16 mouse cellular contexts compared by ENCODE assay signal in the genomic region with DNA sequence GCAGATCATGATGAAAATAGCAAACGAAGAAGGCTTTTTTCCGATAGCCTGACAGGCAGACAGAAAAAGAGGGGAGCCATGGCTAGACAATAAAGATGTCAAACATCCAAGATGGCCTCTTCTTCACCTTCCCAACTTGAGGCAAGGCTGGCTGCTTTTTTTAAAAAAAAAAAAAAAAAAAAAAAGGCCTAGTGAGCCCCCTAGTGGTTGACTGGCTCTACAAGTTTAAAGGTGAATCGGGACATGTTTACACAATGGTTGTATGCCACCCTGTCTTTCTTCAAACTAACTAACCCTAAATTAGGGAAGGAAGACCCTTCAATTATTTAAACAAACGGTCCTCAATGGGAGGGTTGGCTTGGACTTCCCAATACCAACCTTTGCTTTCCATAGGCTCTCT.
DNase-seq lines count a peak whose midpoint lies in the region; ATAC-seq and TF ChIP-seq lines count a peak whose summit lies in the region.
"Had no signal": no experiment of that assay in that cellular context is flagged by ENCODE, and none has a peak within 500 bp of the region (broad histone marks: within the 10 kb centered on the region; RNA-seq: fewer than 3 reads in every experiment).

No protein-coding gene starts in this region.

- H3K36me3 ChIP-seq in heart, adult 2 months (ENCODE audit: control insufficient read depth, insufficient read depth, low read length): no peaks in the 10 kb centered on the region
- H3K36me3 ChIP-seq in lung, postnatal 0 days (ENCODE audit: insufficient read depth, low read length): no peaks in the 10 kb centered on the region
- H3K36me3 ChIP-seq: embryonic facial prominence, embryonic 12.5 days; limb, embryonic 13.5 days; midbrain, embryonic 10.5 days had no signal

- in situ Hi-C loops in Patski (cut with MboI; ENCODE audit: low pct_unique_long_range_greater_than_20kb): loop anchor here (25.0 kb wide), 1 partner anchor 1811 kb away; the partner anchor contains the start of genes 4931428L18Rik and Pih1d3

- no peak for TF ChIP-seq EP300 in heart, adult 2 months (IDR thresholded peaks at IDR 0.05; ENCODE audit: insufficient read depth, low read depth, low read length)
- TF ChIP-seq EP300 in lung, postnatal 0 days (IDR thresholded peaks at IDR 0.05): no peak

- no peak overlapping the region for H3K9ac ChIP-seq in heart, adult 2 months (ENCODE audit: low read depth, low read length)
- H3K9ac ChIP-seq in lung, postnatal 0 days (replicated peaks; ENCODE audit: low read depth): no peak overlapping the region
- H3K9ac ChIP-seq: embryonic facial prominence, embryonic 12.5 days; limb, embryonic 13.5 days had no signal

- no peaks in the 10 kb centered on the region for H3K27me3 ChIP-seq in heart, adult 2 months (ENCODE audit: control insufficient read depth, insufficient read depth, low read length)
- no peaks in the 10 kb centered on the region for H3K27me3 ChIP-seq in lung, postnatal 0 days (replicated peaks; ENCODE audit: insufficient read depth, low read length)
- peaks cover 8% of the 10 kb centered on the region for H3K27me3 ChIP-seq in Patski
- H3K27me3 ChIP-seq: embryonic facial prominence, embryonic 12.5 days; limb, embryonic 13.5 days had no signal

- CTCF ChIA-PET in Patski (lab: Charles Lee): interaction anchor here (1.0 to 1.8 kb wide), 3 partner anchors 10 to 16 kb away, joined by 4 read pairs; no protein-coding TSS in a partner anchor

- H3K4me3 ChIP-seq in heart, adult 2 months: no peak overlapping the region
- no peak overlapping the region for H3K4me3 ChIP-seq in lung, postnatal 0 days (ENCODE audit: low read depth, low read length)
- H3K4me3 ChIP-seq: embryonic facial prominence, embryonic 12.5 days; limb, embryonic 13.5 days; midbrain, embryonic 10.5 days had no signal

- intact Hi-C loops in heart, adult 2 months (cut with DNase I): no loop called here
- intact Hi-C loops in heart, postnatal 10 days (cut with DNase I): loop anchor here (10.0 kb wide), 1 partner anchor 848 kb away; the partner anchor contains the start of gene Khdrbs2

- H3K79me2 ChIP-seq in heart, adult 2 months (replicated peaks; ENCODE audit: control insufficient read depth, insufficient read depth, low read length): no peaks in the 10 kb centered on the region

- POLR2A ChIA-PET in Patski (lab: Charles Lee): no interaction called here

- DNase-seq in heart, adult 2 months: no peak
- DNase-seq in heart, postnatal 10 days: no peak
- DNase-seq in lung, postnatal 0 days (ENCODE audit: low spot score): peak; percentile 8
- DNase-seq in lung, postnatal 10 days: no peak
- DNase-seq in Patski (ENCODE audit: low read depth, low spot score): no peak
- DNase-seq in retina, embryonic 14.5 days (ENCODE audit: low spot score): peak; percentile 21
- DNase-seq in adrenal gland, adult (ENCODE audit: inconsistent age in 2 of 2, low spot score in 1 of 2): no peak
- DNase-seq: cerebellum, adult 11 months; heart, adult 18-20 months; heart, postnatal 14 days; kidney, postnatal 36 days; right cerebral cortex, postnatal 4 days had no signal

- no peaks in the 10 kb centered on the region for H3K9me3 ChIP-seq in lung, postnatal 0 days (ENCODE audit: low read length)
- H3K9me3 ChIP-seq: embryonic facial prominence, embryonic 12.5 days; limb, embryonic 13.5 days; midbrain, embryonic 10.5 days had no signal

- no peak for TF ChIP-seq POLR2A in heart, adult 2 months (IDR thresholded peaks at IDR 0.05; ENCODE audit: insufficient read depth, low read depth, low read length)

- TF ChIP-seq CTCF in heart, adult 2 months (IDR thresholded peaks at IDR 0.05): peak; percentile 56
- TF ChIP-seq CTCF in lung, postnatal 0 days (IDR thresholded peaks at IDR 0.05): 0 out of 2 replicates have a peak, but pooled peaks have one; percentile 14
- TF ChIP-seq CTCF in Patski (IDR thresholded peaks at IDR 0.05): peak; percentile 36

- H3K4me1 ChIP-seq in heart, adult 2 months (ENCODE audit: control insufficient read depth, insufficient read depth, low read length): no peaks in the 10 kb centered on the region
- no peaks in the 10 kb centered on the region for H3K4me1 ChIP-seq in lung, postnatal 0 days (ENCODE audit: insufficient read depth, low read depth, low read length)
- H3K4me1 ChIP-seq: embryonic facial prominence, embryonic 12.5 days had no signal

- 72% methylated on average over 4 of the region's 4 CpGs for WGBS in heart, adult 2 months
- WGBS in lung, postnatal 0 days: 68% methylated on average over 4 of the region's 4 CpGs

- ATAC-seq in lung, postnatal 0 days: no peak
- ATAC-seq in Patski: no peak
- ATAC-seq in inflammation-experienced regulatory T-cells, adult 6 months: no peak

- H3K4me2 ChIP-seq in lung, postnatal 0 days (replicated peaks; ENCODE audit: low read depth, low read length): no peak overlapping the region
- H3K4me2 ChIP-seq: embryonic facial prominence, embryonic 12.5 days; limb, embryonic 13.5 days had no signal

- no peak overlapping the region for H3K27ac ChIP-seq in heart, adult 2 months
- no peak overlapping the region for H3K27ac ChIP-seq in lung, postnatal 0 days (ENCODE audit: low read length)
- H3K27ac ChIP-seq: embryonic facial prominence, embryonic 12.5 days; limb, embryonic 13.5 days; midbrain, embryonic 10.5 days had no signal

Comparison
In these comparisons a context has a peak if more than half of its experiments do, and no peak if none do; other contexts are left out.
1. DNase-seq: peak in lung, postnatal 0 days (single experiment) and retina, embryonic 14.5 days (single experiment); none in heart, adult 2 months (0 of 2), heart, postnatal 10 days (0 of 2), lung, postnatal 10 days (single experiment), Patski (single experiment) and adrenal gland, adult (0 of 2).
2. Peak in every context shown above with its lines, with median percentiles within 50 percentile points of each other: CTCF ChIP-seq.